Mouse (Mus musculus) heart, adult 8-10 months (tissue): Measurements from ENCODE around the gene Samd4. TPM values are rescaled to one million over a fixed set of nuclear protein-coding genes. Genes with fewer than 3 reads are reported as not detected.

ENCODE experiments used
- DNase-seq: peaks from one replicate; pipeline ENCODE4 v3.0.0; 2022; ENCODE audit warnings: low spot score
- total RNA-seq, 4 experiments: library from RNA; stranded (reverse); gene quantifications; 2 replicates each; pipeline ENCODE4 v1.2.4; 2022

Samd4 gene
- total RNA-seq, 4 experiments from 2014 or later, result 60.6 to 71.1 (median 65.1) TPM

GRCm38 (mm10) chr14:46908858-46909257 is 26.2 kb downstream of the Samd4 start:
- no peak for DNase-seq

DNA sequence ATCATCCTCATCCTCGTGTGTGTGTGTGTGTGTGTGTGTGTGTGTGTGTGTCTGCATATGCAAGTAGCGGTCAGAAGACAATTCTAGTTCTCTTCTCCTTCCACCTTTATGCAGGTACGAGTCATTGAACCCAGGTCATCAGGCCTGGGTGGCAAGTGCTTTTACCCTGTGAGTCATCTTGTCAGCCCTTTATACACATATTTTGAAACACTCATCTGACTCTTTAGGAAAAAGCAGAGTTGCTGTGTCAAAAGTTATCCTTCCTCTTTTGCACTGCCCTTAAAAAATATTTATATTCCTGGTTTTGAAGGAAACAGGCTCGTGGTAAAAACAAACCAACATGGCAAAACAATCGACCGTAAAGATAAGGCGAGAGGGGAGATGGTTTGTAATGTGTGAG is 29.8 kb downstream of the Samd4 start:
- no peak for DNase-seq

DNA sequence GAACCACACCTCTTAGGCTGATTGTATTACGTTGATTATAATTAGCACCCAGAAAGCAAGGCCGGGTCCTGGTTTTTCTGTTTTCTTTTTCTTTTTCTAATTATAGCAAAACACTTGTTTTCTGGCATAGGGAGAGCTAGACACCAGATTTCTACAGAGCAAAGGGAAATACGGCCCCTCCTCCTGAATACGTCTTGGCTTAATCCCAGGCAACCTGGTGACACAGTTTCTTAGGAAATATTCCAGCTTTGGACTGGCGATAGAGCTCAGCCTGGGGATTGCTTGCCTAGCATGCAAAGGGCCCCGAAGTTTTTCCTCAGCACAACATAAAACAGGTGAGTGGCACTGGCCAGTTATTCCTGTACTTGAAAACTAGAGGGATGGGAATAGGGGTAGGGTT is 31.7 kb downstream of the Samd4 start:
- DNase-seq, result peak; percentile 38

DNA sequence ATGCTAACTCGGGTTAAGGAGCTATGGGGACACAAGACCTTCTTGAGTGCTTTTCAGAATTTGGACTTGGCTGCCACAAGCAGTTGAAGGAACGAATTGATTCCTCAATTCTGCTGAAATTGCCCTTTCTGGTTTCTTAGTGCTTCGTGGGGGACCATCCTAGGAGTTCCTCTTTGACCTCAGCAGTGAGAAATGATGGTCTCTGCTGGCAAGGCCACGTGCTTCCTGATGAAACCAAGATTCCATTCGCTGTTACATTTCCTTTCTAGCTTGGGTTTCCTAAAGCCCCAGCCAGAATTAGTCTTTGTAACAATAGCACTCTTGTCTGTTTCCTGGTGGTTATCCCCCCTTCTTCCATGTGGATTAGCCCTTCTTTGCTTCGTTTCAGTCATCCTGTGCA is 32.9 kb downstream of the Samd4 start:
- DNase-seq, result peak; percentile 49

GRCm38 (mm10) chr14:46916581-46916980 is 33.9 kb downstream of the Samd4 start:
- no peak for DNase-seq

DNA sequence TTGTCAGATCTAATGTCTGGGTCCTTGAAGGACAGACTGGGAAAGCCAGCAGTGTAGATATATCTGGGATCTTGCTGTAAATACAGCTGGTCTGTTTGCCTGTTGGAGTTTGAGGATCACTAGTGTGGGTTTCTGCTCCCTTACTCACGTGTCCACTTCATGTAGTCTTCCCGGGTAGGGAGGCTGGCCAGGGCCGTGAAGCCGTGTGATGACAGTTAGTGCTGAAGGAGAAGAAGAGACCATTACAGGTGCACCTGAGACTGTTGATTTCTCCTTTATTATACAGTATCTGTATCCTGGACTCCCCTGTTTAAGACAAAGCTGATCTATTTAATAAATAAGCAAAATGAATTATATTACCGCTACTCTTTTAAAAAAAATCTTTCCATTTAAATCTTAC is 34.5 kb downstream of the Samd4 start:
- DNase-seq, result no peak

DNA sequence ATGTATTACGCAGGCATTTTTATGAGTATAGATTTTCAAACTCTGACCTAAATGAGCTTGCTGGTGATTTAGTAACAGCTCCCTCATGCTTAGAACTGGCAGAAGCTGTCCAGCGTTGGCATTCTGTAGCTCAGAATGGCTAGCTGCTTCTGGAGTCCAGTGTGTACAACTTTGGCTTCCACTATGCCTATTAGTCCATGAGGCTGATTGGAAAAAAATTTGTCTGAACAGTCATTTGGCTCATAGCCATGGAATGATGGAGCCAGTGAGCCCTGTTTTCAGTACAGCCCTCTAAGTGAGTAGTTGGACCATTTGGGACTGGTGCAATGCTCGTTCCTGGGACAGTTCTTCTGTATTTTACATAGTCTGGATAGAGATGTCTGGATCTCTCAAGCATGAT is 34.9 kb downstream of the Samd4 start:
- no peak for DNase-seq

DNA sequence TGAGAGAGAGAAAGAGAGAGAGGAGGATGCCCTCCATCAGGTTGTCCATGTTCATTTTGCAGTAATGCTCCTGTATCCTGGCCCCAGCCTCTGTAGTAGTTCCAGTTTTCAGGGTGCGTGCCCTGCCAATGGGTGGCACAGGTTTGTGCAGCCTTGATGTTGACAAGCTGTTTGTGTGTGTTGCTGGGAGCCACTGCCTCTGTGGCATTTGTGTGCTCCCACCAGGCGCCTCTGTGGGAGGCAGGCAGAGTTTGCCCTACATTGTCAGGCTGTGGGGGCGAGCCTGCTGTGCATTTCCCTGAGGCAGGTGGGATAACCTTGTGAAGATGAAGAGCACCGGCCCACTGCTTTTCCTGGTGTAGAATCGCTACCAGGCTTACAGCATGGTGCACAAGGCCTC is 37.8 kb downstream of the Samd4 start:
- no peak for DNase-seq

DNA sequence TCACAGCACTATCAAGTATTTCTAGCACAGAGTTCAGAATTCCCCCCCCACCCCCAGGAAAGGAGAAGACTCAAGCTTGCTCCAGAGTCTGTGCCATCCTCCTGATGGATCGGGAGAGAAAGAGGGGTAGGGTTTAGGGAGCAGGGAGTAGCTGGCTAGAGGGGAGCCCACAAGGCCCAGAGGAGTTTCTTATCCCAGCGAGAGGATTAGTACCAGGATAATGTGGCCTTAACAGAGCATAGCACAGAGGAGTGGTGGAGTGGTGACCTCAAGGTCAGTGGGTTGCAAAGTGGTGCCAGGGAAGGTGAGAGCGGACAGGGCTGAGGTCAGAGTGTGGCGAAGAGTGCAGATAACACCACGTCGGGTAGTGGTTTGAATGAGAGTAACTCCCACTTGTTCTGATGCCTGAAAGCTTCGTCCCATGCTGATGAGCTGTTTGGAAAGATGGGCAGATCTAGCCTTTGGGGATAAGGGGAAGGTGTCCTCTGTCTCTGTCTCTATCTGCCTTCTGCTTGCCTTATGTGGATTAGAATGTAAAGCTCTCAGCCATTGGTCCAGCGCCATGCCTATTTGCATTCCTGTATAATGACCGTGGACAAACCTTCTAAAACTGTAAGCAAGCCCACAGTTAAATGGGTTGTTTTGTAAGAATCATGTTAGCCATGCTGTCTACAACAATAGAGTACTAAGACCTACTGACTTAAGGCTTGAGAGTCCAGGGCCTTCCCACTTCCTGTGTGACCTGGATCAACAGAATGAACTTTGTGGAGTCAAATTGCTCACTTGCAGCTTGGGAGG is 38.7 kb downstream of the Samd4 start:
- no peak for DNase-seq

GRCm38 (mm10) chr14:46923931-46924330 is 41.3 kb downstream of the Samd4 start:
- DNase-seq, result peak; percentile 65

DNA sequence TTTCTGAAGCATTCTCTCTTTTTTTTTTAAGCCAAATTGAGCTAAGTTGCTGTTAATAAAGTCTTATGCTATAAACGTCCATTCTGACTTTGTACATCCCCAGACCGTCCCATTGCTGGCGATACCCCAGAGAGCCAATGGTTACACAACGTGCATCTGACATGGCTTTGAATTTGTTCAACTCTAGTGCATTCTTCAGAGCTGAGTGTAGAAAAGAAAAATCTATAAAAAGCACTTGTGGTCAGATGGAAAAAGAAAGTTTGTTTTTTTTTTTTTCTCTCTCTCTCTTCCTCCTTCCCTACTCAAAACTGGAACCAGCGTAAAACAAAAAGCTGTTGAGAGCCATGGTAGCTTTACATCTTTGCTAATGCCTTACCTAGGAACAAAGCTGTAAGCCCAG is 41.8 kb downstream of the Samd4 start:
- peak; percentile 36 for DNase-seq

GRCm38 (mm10) chr14:46928556-46928955 is 45.9 kb downstream of the Samd4 start:
- no peak for DNase-seq

DNA sequence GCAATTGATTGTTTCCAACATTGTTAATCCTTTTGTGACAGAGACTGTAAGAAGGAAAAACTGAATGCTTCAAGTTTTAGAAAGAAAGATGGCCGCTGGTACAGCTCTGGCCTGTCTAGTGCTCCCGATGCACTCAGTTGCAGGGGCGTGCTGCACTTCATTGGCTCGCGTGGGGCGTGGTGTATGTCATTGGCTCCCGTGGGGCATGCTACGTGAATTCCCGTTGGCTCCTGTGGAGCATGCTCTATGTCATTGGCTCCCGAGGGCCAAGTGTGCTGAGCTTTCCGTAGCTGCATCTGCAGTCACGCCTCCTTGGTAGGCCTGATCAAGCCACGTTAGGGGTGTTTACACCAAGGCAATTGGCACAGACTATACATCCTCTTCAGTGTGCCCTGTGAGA is 49.5 kb downstream of the Samd4 start:
- DNase-seq, result no peak

GRCm38 (mm10) chr14:46932708-46933107 is 50.1 kb downstream of the Samd4 start:
- DNase-seq, result no peak

DNA sequence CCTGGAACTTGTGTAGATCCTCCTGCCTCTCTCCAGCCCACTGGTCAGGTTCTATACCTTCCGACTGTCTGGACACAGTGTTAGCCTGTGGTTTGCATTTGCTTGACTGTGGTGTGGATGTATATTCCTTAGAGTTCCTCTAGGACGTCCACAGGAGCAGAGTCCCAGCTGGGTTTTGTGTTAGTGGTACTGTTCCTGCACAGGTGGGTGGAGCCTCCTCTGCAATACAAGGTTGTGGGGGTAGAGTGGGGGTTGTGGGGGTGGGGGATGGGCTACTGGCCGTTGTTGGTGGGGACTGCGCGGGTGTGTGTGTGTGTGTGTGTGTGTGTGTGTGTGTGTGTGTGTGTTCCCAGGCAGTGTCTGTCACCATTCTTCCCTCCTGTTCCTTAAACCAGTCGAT is 58.4 kb downstream of the Samd4 start:
- DNase-seq, result no peak

- DNase-seq, result peak; percentile 65
Measured at GRCm38 (mm10) chr14:46941896-46942812, 59.5 kb downstream of the Samd4 start.

GRCm38 (mm10) chr14:46944411-46944810 is 61.8 kb downstream of the Samd4 start:
- no peak for DNase-seq

DNA sequence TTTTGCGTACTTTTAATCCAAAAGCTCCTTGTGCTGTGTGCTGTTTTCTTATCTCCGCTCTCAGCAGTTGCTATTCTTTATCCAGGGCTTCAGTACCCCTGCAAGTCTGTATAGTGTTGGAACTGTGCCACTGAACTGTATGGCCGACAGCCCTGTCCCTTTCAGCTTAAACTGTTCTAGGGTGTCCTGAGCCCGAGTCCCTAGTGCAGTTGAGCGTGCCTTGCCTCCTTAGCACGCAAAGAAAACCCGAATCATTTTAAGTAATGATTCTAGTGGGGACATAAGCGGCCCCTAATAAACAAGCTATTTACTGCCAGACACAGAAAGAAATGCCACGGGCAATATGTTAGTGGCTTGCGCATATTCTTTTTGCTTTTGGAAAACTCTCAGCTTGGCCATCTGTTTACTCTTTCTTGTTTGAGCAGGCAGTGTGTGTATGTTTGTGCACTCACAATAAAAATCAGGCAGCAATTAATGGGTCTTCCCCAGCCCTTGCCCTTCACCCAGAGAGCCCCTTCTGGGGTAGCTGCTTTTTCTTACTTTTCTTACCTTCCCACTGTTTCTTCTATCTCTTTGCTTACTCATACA is 63.3 kb downstream of the Samd4 start:
- no peak for DNase-seq

DNA sequence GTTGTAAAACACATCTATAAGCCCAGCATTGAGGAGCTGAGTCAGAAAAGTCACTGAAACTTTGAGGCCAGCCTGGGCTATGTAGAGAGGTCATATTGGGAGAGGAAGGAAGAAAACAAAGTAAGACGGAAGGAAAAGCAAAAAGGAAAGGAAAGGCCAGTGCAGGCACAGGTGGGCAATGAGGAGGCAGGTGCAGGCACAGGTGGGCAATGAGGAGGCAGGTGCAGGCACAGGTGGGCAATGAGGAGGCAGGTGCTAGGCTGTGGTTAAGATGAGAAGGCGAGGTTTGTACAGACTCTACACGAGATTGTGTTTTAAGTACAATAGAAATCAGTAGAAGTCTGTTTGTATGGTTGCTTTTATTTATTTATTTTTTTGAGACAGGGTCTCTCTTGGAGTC is 65.0 kb downstream of the Samd4 start:
- no peak for DNase-seq

DNA sequence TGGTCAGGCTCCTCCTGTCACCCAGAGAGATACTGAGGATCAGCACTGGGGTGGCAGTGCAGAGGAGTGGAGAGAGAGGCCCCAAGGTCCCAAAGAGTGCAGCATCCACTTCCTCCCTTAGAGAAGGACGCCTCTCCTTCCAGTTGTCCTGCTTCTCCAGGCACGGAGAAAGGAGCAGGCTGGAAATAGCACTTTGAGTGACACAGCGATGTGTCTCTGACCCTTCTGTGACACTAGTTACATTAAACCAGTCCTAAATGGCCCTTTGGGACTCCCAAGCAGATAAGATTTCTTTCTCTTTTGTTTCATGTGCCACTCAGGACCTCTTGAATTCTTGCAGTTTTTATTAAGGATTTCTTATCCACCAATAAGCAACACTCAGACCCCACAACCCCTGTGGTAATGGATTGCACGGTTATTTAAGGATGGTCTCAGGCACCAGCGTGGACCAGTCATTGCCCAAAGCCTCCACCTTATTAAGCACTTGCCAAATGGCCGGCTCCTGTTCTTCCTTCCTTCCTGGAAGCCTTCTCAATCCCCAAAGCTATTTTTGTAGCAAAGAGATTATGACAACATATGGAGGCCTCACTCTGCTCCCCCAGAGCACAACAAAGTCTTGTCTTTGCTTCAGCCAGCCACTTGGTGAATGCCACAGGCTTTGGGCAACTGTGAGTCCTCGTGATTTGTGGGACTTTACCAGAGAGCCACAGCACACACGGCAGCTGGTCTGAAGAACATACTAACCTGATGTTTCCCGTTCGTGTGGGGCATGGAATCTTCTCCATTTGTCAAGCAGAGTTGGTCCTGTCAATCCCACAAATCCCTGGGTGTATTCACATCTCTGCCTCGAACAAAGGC is 68.1 kb downstream of the Samd4 start:
- DNase-seq, result no peak

DNA sequence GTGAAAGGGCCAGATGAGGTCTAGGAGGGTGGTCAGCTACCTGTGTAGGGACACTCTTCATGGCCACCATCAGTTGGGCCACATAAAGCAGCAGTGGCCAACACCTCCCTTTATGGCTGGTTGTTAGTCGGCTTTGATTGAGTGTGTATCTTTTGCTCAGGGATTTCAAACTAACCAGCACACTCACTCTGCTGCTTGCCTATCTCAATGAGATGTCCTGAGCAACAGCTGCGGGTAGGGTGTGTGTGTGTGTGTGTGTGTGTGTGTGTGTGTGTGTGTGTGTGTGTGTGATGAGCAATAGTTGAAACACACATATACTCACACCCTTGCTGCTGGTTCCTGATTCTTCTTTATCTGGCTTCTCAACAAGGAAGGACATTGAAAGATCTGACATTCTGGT is 69.6 kb downstream of the Samd4 start:
- DNase-seq, result no peak

DNA sequence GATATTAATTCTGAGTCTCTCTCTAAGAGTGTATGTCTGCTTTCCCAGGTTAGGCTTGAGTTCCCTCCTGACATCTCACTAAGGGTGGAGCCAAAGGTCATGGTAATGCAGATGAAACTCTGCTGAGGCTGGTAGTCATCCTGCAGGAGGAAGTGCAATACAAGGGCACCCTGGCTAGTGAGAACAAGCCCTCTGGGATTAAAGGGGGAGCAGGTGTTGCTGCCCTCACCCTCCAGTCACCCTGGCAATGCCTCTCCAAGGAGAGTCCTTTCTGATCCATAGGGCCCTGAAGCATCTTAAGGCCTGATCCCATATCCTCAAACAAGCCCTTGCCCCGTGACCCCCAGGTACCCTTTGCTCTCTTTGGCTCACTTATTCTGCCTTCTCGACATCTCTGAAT is 72.5 kb downstream of the Samd4 start:
- DNase-seq, result no peak
